7 mouse cellular contexts compared by ENCODE assay signal in the genomic region with DNA sequence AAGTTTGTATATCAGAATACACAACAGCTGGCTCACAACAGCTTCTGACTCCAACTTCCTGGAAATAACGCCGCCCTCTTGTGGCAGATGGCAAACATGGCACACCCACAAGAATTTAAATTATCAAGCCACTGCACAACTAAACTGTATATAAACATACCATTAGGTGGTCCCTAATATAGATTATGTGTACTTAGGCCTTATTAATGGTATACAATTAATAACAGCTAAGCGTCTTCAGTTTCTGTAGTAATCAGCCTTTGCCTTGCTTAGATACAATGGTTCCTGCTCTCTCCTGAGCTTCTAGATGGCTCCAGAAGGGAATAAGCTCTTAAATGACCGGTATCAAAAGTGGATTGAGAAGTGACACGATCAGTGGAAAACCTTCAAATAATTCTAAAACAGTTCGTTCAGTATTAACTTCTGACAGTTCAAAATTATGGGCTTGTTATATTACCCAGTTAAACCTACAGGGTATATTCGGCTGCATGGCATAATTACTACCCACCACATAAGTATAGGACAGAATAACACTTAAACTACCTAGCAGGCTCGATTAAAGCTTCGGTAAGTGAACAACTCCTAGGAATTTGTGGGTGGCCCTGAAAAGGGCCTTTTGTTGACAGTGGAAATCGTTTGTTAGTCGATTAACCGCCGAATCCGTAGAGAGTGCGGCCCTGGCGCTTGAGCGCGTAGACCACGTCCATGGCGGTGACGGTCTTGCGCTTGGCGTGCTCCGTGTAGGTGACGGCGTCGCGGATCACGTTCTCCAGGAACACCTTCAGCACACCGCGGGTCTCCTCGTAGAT. TPM values are rescaled to one million over a fixed set of nuclear protein-coding genes. Genes with fewer than 3 reads are reported as not detected.
DNase-seq lines count a peak whose midpoint lies in the region; ATAC-seq and TF ChIP-seq lines count a peak whose summit lies in the region.

No protein-coding gene starts in this region.

- peak overlapping the region; percentile 89 for H3K27ac ChIP-seq in CH12.LX (ENCODE audit: insufficient read depth, low read depth)
- peak overlapping the region; percentile 32 for H3K27ac ChIP-seq in embryonic fibroblast, embryonic 13.5 days (ENCODE audit: insufficient read depth, low read length)
- peak overlapping the region; percentile 71 for H3K27ac ChIP-seq in hindbrain, embryonic 11.5 days (ENCODE audit: low read depth, low read length)
- H3K27ac ChIP-seq in limb, embryonic 11.5 days (replicated peaks; ENCODE audit: low read depth, low read length), result peak overlapping the region; percentile 86
- H3K27ac ChIP-seq in midbrain, embryonic 10.5 days (replicated peaks), result peak overlapping the region; percentile 88

- DNase-seq in CH12.LX (ENCODE audit: extremely low read depth) (peak; percentile 82), Patski (ENCODE audit: low read depth, low spot score) (no peak)
- DNase-seq in hindbrain, embryonic 11.5 days (ENCODE audit: low spot score), result peak; percentile 82
- DNase-seq in limb, embryonic 11.5 days (ENCODE audit: low spot score), result peak; percentile 79
- peak; percentile 63 for DNase-seq in midbrain, embryonic 10.5 days (ENCODE audit: low spot score)
- peak; percentile 78 to 88 for DNase-seq in spleen, postnatal 4 days (ENCODE audit: low spot score in 2 of 2)

- peaks cover 2 to 45% of the 10 kb centered on the region in 2 experiments; a peak in 2 of 4 replicates for H3K4me1 ChIP-seq in CH12.LX (ENCODE audit: control insufficient read depth in 1 of 2, insufficient read depth in 2 of 2)
- H3K4me1 ChIP-seq in embryonic fibroblast, embryonic 13.5 days (ENCODE audit: control insufficient read depth, insufficient read depth, low read length), result no peaks in the 10 kb centered on the region
- no peaks in the 10 kb centered on the region for H3K4me1 ChIP-seq in hindbrain, embryonic 11.5 days (replicated peaks; ENCODE audit: control insufficient read depth, insufficient read depth, low read length)
- no peaks in the 10 kb centered on the region for H3K4me1 ChIP-seq in limb, embryonic 11.5 days (ENCODE audit: control insufficient read depth, insufficient read depth, low read length)
- peaks cover 30% of the 10 kb centered on the region for H3K4me1 ChIP-seq in midbrain, embryonic 10.5 days

- CTCF ChIA-PET in Patski (lab: Charles Lee), result interaction anchor here (0.8 to 7.1 kb wide), 11 partner anchors 9 to 72 kb away, joined by 3 to 137 read pairs (median 4); a partner anchor contains a TSS

- POLR2A ChIA-PET in Patski (lab: Charles Lee), result interaction anchor here (0.6 to 2.2 kb wide), 12 partner anchors 8 to 127 kb away, joined by 3 to 14 read pairs (median 4); a partner anchor contains a TSS

- H3K9me3 ChIP-seq in CH12.LX (replicated peaks; ENCODE audit: low read length), result no peaks in the 10 kb centered on the region
- no peaks in the 10 kb centered on the region for H3K9me3 ChIP-seq in hindbrain, embryonic 11.5 days (ENCODE audit: control insufficient read depth, low read length)
- no peaks in the 10 kb centered on the region for H3K9me3 ChIP-seq in limb, embryonic 11.5 days (ENCODE audit: control insufficient read depth, low read length)
- H3K9me3 ChIP-seq in midbrain, embryonic 10.5 days (replicated peaks), result no peaks in the 10 kb centered on the region

- H3K36me3 ChIP-seq in CH12.LX (replicated peaks in 1 of 2; ENCODE audit: control insufficient read depth in 1 of 2, insufficient read depth in 1 of 2, low read length in 1 of 2), result no peaks in the 10 kb centered on the region
- no peaks in the 10 kb centered on the region for H3K36me3 ChIP-seq in hindbrain, embryonic 11.5 days (ENCODE audit: control insufficient read depth, insufficient read depth, low read length)
- H3K36me3 ChIP-seq in limb, embryonic 11.5 days (ENCODE audit: control insufficient read depth, insufficient read depth, low read length), result no peaks in the 10 kb centered on the region
- H3K36me3 ChIP-seq in midbrain, embryonic 10.5 days, result no peaks in the 10 kb centered on the region

- peak overlapping the region; percentile 93; the same call in 1 of the 2 replicates for H3K4me2 ChIP-seq in CH12.LX (ENCODE audit: insufficient read depth, low read depth, poor library complexity, severe bottlenecking)
- H3K4me2 ChIP-seq in hindbrain, embryonic 11.5 days (replicated peaks; ENCODE audit: low read depth, low read length), result peak overlapping the region; percentile 49
- peak overlapping the region; percentile 55 for H3K4me2 ChIP-seq in limb, embryonic 11.5 days (ENCODE audit: low read depth, severe bottlenecking)

- dilution Hi-C loops in CH12.LX (cut with MboI; ENCODE audit: extremely low pct_ligation_motif_present, extremely low pct_unique_long_range_greater_than_20kb, low sequenced_read_pairs), result loop anchor here (10.0 kb wide), 1 partner anchor 47 kb away; a partner anchor contains a TSS

- in situ Hi-C loops in CH12.LX (cut with MboI; ENCODE audit: low pct_ligation_motif_present, low pct_unique_long_range_greater_than_20kb, low sequenced_read_pairs) (no loop called here), Patski (cut with MboI; ENCODE audit: low pct_unique_long_range_greater_than_20kb) (loop anchor here (10.0 kb wide), 2 partner anchors 133 to 1663 kb away; a partner anchor contains a TSS)

- peak overlapping the region; percentile 50 for H3K9ac ChIP-seq in CH12.LX (ENCODE audit: insufficient read depth, low read depth)
- peak overlapping the region; percentile 56 for H3K9ac ChIP-seq in hindbrain, embryonic 11.5 days (ENCODE audit: low read depth, low read length)
- peak overlapping the region; percentile 74 for H3K9ac ChIP-seq in limb, embryonic 11.5 days (ENCODE audit: low read length)

- WGBS in hindbrain, embryonic 11.5 days, result 1% methylated on average over 21 of the region's 32 CpGs
- under 1% methylated on average over 22 of the region's 32 CpGs for WGBS in limb, embryonic 11.5 days
- WGBS in midbrain, embryonic 10.5 days, result 1% methylated on average over 22 of the region's 32 CpGs

- TF ChIP-seq CTCF in CH12.LX (conservative IDR thresholded peaks at IDR 0.05 in 1 of 2, IDR thresholded peaks at IDR 0.05 in 1 of 2; ENCODE audit: low read depth in 2 of 2, low read length in 2 of 2) (peak; percentile 43 to 78), Patski (IDR thresholded peaks at IDR 0.05) (peak; percentile 85)
- 0 out of 2 replicates have a peak, but pooled peaks have one; percentile 39 for TF ChIP-seq CTCF in embryonic fibroblast, embryonic 13.5 days (IDR thresholded peaks at IDR 0.05; ENCODE audit: borderline replicate concordance, insufficient read depth, low read length)

- H3K79me2 ChIP-seq in CH12.LX (replicated peaks; ENCODE audit: control insufficient read depth, extremely low read depth, insufficient read depth, poor library complexity, severe bottlenecking), result no peaks in the 10 kb centered on the region

- H3K4me3 ChIP-seq in CH12.LX (replicated peaks in 1 of 3; ENCODE audit: low read depth in 2 of 3, low read length in 2 of 3, poor library complexity in 1 of 3), result peak overlapping the region; percentile 26 to 47 (median 32)
- H3K4me3 ChIP-seq in embryonic fibroblast, embryonic 13.5 days (ENCODE audit: insufficient read depth, low read length), result peak overlapping the region; percentile 32
- H3K4me3 ChIP-seq in hindbrain, embryonic 11.5 days (ENCODE audit: low read depth, low read length), result peak overlapping the region; percentile 42
- peak overlapping the region; percentile 37 for H3K4me3 ChIP-seq in limb, embryonic 11.5 days (ENCODE audit: low read depth, low read length)
- peak overlapping the region; percentile 60 for H3K4me3 ChIP-seq in midbrain, embryonic 10.5 days

- ATAC-seq in Patski, result peak; percentile 28
- peak; percentile 87 for ATAC-seq in hindbrain, embryonic 11.5 days (ENCODE audit: low FRiP score)
- peak; percentile 83 for ATAC-seq in limb, embryonic 11.5 days (ENCODE audit: insufficient number of reproducible peaks, low FRiP score, low TSS enrichment, low read depth)

- no peaks in the 10 kb centered on the region for H3K27me3 ChIP-seq in CH12.LX (replicated peaks)
- H3K27me3 ChIP-seq in Patski, result no peaks in the 10 kb centered on the region
- H3K27me3 ChIP-seq in hindbrain, embryonic 11.5 days (ENCODE audit: control insufficient read depth, insufficient read depth, low read length), result no peaks in the 10 kb centered on the region
- H3K27me3 ChIP-seq in limb, embryonic 11.5 days (ENCODE audit: control insufficient read depth, insufficient read depth, low read length), result no peaks in the 10 kb centered on the region
- H3K27me3 ChIP-seq in midbrain, embryonic 10.5 days (ENCODE audit: low read depth, poor library complexity, severe bottlenecking), result no peaks in the 10 kb centered on the region

- peak; percentile 55; the same call in 1 of the 2 replicates for TF ChIP-seq POLR2A in CH12.LX (IDR thresholded peaks at IDR 0.05; ENCODE audit: low read depth, low read length)
- no peak; the same call in none of the 2 replicates for TF ChIP-seq POLR2A in embryonic fibroblast, embryonic 13.5 days (IDR thresholded peaks at IDR 0.05; ENCODE audit: low read depth, low read length)

- no peak for TF ChIP-seq EP300 in CH12.LX (IDR thresholded peaks at IDR 0.05; ENCODE audit: low read length)

- peak; percentile 48 for TF ChIP-seq RAD21 in CH12.LX (IDR thresholded peaks at IDR 0.05; ENCODE audit: low read depth, low read length)

RNA-seq across cellular contexts. Expression of a gene that starts 0.6 kb away (rescaled TPM):
- total RNA-seq in CH12.LX (2012; rRNA removed) (1,176 and 1,374 TPM in 2 replicates), CH12.LX (2014; rRNA removed) (3.9 and 6.9 TPM in 2 replicates)
- polyA plus RNA-seq in CH12.LX (2012; ENCODE audit: insufficient read length, low read depth) (0.76 and 1.2 TPM in 2 replicates), Patski (2021) (0.36 TPM)
- 2.8 and 3.8 TPM in 2 replicates for polyA plus RNA-seq in embryonic fibroblast, embryonic 13.5 days (2011; ENCODE audit: insufficient read length, low read depth, missing spikeins)
- 4.5 and 4.9 TPM in 2 replicates for polyA plus RNA-seq in hindbrain, embryonic 11.5 days (2014; fragmentation: Nextera tagmentation; extraction: Ambion mirVana)
- polyA plus RNA-seq in limb, embryonic 11.5 days (2014; fragmentation: Nextera tagmentation; extraction: Ambion mirVana), result 6.6 and 7.9 TPM in 2 replicates
- 4.9 and 5.1 TPM in 2 replicates for polyA plus RNA-seq in midbrain, embryonic 10.5 days (2016; fragmentation: Nextera tagmentation; extraction: Ambion mirVana)

RNA-seq across cellular contexts. Expression of a gene that starts 2.1 kb away (rescaled TPM):
- 0.38 and 0.76 TPM in 2 replicates for total RNA-seq in CH12.LX (2012; rRNA removed)
- not detected in 2 replicates for total RNA-seq in CH12.LX (2014; rRNA removed)
- not detected in 2 replicates for polyA plus RNA-seq in CH12.LX (2012; ENCODE audit: insufficient read length, low read depth)
- polyA plus RNA-seq in Patski (2021), result 4.6 TPM
- not detected in 2 replicates for polyA plus RNA-seq in embryonic fibroblast, embryonic 13.5 days (2011; ENCODE audit: insufficient read length, low read depth, missing spikeins)
- 0.17 TPM in 1 of 2 replicates, not detected in the other for polyA plus RNA-seq in hindbrain, embryonic 11.5 days (2014; fragmentation: Nextera tagmentation; extraction: Ambion mirVana)
- polyA plus RNA-seq in limb, embryonic 11.5 days (2014; fragmentation: Nextera tagmentation; extraction: Ambion mirVana), result 0.28 TPM in 1 of 2 replicates, not detected in the other
- polyA plus RNA-seq in midbrain, embryonic 10.5 days (2016; fragmentation: Nextera tagmentation; extraction: Ambion mirVana), result not detected in 2 replicates

RNA-seq across cellular contexts. Expression of a gene that starts 13.0 kb away (rescaled TPM):
- 0.08 and 0.50 TPM in 2 replicates for total RNA-seq in CH12.LX (2012; rRNA removed)
- total RNA-seq in CH12.LX (2014; rRNA removed), result 0.16 and 0.39 TPM in 2 replicates
- 0.67 and 1.0 TPM in 2 replicates for polyA plus RNA-seq in CH12.LX (2012; ENCODE audit: insufficient read length, low read depth)
- polyA plus RNA-seq in Patski (2021), result 5.8 TPM
- 4.6 and 7.9 TPM in 2 replicates for polyA plus RNA-seq in embryonic fibroblast, embryonic 13.5 days (2011; ENCODE audit: insufficient read length, low read depth, missing spikeins)
- polyA plus RNA-seq in hindbrain, embryonic 11.5 days (2014; fragmentation: Nextera tagmentation; extraction: Ambion mirVana), result 3.4 and 4.2 TPM in 2 replicates
- polyA plus RNA-seq in limb, embryonic 11.5 days (2014; fragmentation: Nextera tagmentation; extraction: Ambion mirVana), result 2.1 and 3.7 TPM in 2 replicates
- polyA plus RNA-seq in midbrain, embryonic 10.5 days (2016; fragmentation: Nextera tagmentation; extraction: Ambion mirVana), result 2.3 and 2.5 TPM in 2 replicates

RNA-seq across cellular contexts. Expression of a gene that starts 13.7 kb away (rescaled TPM):
- total RNA-seq in CH12.LX (2012; rRNA removed), result 436 and 456 TPM in 2 replicates
- 16.1 and 17.4 TPM in 2 replicates for total RNA-seq in CH12.LX (2014; rRNA removed)
- polyA plus RNA-seq in CH12.LX (2012; ENCODE audit: insufficient read length, low read depth), result 1.1 and 2.2 TPM in 2 replicates
- 60.2 TPM for polyA plus RNA-seq in Patski (2021)
- polyA plus RNA-seq in embryonic fibroblast, embryonic 13.5 days (2011; ENCODE audit: insufficient read length, low read depth, missing spikeins), result 55.6 and 62.4 TPM in 2 replicates
- 21.0 and 26.1 TPM in 2 replicates for polyA plus RNA-seq in hindbrain, embryonic 11.5 days (2014; fragmentation: Nextera tagmentation; extraction: Ambion mirVana)
- polyA plus RNA-seq in limb, embryonic 11.5 days (2014; fragmentation: Nextera tagmentation; extraction: Ambion mirVana), result 19.9 and 21.1 TPM in 2 replicates
- polyA plus RNA-seq in midbrain, embryonic 10.5 days (2016; fragmentation: Nextera tagmentation; extraction: Ambion mirVana), result 22.1 and 23.9 TPM in 2 replicates

RNA-seq across cellular contexts. Expression of a gene that starts 13.9 kb away (rescaled TPM):
- total RNA-seq in CH12.LX (2012; rRNA removed) (114 and 122 TPM in 2 replicates), CH12.LX (2014; rRNA removed) (0.96 and 0.97 TPM in 2 replicates)
- polyA plus RNA-seq in CH12.LX (2012; ENCODE audit: insufficient read length, low read depth) (0.14 TPM in 1 of 2 replicates, not detected in the other), Patski (2021) (0.92 TPM)
- 0.79 and 0.82 TPM in 2 replicates for polyA plus RNA-seq in embryonic fibroblast, embryonic 13.5 days (2011; ENCODE audit: insufficient read length, low read depth, missing spikeins)
- 0.79 and 0.84 TPM in 2 replicates for polyA plus RNA-seq in hindbrain, embryonic 11.5 days (2014; fragmentation: Nextera tagmentation; extraction: Ambion mirVana)
- polyA plus RNA-seq in limb, embryonic 11.5 days (2014; fragmentation: Nextera tagmentation; extraction: Ambion mirVana), result 0.96 and 1.0 TPM in 2 replicates
- 1.3 TPM in 2 replicates for polyA plus RNA-seq in midbrain, embryonic 10.5 days (2016; fragmentation: Nextera tagmentation; extraction: Ambion mirVana)

Comparison
In these comparisons a context has a peak if more than half of its experiments do, and no peak if none do; other contexts are left out.
1. H3K27ac ChIP-seq: peak in every context shown above with its lines; median percentile 89 in CH12.LX; 88 in midbrain, embryonic 10.5 days; 86 in limb, embryonic 11.5 days; 71 in hindbrain, embryonic 11.5 days; 32 in embryonic fibroblast, embryonic 13.5 days.
2. ATAC-seq: peak in every context shown above with its lines; median percentile 87 in hindbrain, embryonic 11.5 days; 83 in limb, embryonic 11.5 days; 28 in Patski.